Mouse (Mus musculus) ovary, adult 18-20 months (tissue): Measurements from ENCODE around the gene Nisch.

ENCODE experiments used
- DNase-seq: peaks from one replicate; pipeline ENCODE4 v3.0.0; 2022; ENCODE audit warnings: low spot score, mixed read lengths

Gene Nisch

GRCm38 (mm10) chr14:31215157-31216002 is 1.4 kb downstream of the Nisch start:
- DNase-seq, result no peak

DNA sequence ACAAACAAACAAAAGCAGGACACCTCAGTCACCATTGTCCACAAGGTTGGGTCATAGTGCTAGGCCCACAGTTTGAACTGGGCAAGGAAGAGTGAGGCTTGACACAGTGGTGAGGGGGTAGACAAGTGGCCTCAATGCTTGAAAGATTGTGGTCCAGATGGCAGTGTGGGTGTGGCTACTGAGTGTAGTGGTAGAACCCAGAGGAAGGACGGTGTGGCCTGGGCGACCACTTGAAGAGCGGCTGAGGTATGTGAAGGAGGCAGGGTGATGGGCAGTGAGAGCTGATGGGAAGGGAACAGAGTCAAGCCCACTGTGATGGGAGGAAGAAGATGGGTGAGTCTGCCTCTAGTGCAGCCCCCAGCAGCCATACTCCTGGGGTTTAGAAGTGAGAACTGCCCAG is 2.1 kb downstream of the Nisch start:
- no peak for DNase-seq

DNA sequence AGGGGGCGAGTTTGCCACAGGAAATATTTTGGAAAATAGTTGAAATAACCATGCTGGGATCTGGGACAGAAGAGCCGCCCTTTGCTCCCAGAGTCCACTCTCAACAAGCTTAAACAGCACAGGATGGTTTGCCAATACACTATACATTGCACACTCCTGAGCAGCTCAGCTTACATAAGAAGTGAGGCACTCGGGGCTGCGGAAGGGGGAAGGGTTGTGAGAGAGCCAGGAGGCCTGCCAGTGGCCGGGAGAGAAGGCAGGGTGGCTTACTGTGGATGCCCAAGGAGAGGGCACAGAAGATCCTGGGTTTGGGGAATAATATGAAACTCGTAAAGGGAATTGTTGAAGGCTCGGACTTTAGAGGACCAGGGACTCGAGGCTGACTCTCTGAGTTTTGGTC is 2.9 kb downstream of the Nisch start:
- no peak for DNase-seq

GRCm38 (mm10) chr14:31212499-31212898 is 4.2 kb downstream of the Nisch start:
- no peak for DNase-seq

DNA sequence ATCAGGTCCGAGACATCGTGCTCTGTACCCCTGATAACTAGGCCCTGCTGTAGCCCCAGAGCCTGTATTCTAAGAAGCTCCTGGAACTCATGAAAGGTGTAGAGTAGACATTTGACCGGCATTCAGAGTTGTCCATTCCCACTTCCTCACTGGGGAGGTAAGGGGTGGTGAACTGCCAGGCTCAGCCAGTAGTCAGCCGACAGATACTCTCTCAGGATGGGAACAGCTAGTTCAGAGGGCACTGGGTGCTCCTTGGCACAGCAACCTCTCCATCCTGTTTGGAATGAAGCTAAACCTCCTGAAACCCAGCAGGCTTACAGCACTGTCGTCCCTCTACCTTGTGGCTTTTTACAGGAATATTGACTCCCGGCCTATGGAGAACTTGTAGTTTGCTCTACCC is 4.9 kb downstream of the Nisch start:
- DNase-seq, result no peak

DNA sequence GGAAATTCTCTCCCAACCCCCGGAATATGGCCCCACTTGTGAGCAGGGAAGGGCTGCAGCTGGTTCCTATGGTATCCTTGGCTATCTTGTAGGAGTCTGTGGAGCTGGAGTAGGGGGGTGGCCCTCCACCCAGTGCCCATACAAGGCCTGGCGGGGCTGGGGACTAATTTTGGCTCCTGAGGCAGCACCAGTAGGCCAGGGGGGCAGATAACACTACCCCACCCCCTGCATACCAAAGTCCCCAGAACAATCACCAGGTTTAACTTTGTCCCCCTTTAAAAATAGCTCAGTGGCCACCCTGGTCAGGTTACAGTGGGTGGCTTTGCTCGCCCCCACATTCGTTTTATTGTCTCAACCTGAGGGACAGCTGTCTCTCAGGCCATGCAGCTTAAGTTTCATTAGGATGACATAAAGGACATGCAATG is 7.6 kb downstream of the Nisch start:
- no peak for DNase-seq

- DNase-seq, result no peak
Observed at GRCm38 (mm10) chr14:31208084-31208483, 8.7 kb downstream of the Nisch start, which contains the start of gene Tnnc1. Gene Tnnc1, plus strand, starts transcription at chr14:31208312.

- DNase-seq, result no peak
Observed at GRCm38 (mm10) chr14:31207070-31207830, 9.5 kb downstream of the Nisch start.

DNA sequence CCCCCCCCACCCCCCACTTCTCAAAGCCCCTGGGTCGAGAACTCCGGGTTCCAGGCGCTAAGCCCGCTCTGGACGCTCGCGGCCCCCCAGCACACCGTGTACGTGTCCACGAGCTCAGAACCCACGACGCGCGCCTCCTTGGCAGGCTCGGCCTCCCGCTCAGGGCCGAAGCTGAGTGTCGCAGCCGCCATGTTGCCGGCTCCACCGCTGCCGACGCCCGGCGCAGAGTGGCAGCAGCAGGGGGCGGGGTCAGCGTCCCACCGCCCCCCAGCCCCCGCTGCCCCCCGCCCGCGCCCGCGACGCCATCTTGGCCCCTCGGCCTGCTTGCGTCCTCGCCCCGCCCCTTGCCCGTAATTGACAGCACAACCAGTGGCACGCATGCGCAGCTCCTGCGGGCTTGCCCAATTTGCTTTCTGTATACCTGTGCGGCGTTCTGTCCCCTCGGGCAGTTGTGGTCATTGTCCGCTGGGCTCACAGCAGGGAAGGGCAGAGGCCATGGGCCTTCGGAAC is 10.2 kb downstream of the Nisch start:
- peak; percentile 90 for DNase-seq

DNA sequence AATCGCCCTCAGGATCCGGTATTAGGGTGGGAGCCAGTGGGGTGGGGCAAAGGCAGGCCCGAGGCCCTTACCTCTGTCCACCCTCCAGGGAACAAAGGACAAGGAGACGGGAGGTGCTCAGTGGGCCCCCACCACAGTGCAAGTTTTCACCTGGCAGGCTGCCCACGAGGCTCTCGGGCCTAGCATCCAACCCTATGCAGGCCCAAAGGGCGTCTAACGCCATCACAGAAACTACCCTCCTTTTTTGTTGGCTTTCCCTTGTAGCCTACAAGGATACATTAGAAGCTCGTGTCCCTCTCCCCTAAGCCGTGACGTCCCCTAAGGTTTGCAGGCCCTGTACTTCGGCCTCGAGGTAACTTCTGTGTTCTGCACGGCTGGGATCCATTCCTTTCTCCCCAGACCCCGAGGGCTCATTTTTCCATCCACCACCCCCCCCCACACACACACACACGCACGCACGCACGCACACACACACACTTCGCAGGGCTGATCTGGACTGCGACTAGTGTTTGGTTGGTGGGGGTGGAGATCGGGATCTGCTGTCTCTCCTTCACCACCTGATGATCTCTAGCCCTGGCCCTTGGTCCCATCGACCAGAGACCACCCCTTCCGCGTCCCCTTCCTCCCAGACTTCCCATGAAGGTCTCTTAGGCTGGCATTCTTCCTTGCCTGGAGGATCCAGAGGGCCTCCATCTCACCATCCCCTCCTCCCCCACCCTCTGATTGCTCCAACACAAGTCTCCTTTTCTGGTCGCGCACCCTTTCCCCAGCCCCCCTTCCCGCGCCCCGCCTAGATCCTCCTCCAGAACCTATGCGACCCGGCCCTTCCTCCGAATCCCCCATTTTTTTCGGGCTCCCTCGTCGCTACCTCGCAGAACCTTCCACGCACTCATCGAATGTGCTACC is 10.9 kb downstream of the Nisch start:
- no peak for DNase-seq

DNA sequence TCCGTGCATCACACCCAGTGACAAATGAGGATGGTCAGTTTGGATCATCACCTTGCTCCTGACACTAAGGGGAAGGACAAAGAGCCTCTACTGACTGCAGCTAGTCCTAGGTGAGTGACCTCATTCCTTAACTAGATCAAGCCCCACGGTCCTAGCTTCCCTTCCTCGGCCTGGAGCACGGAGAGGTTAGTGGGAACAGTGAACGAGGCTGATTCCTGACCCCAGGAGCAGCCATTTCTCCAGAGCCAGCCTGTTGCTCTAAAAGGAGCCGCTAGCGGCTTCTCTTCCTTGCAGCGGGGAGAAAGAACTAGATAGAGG is 11.5 kb downstream of the Nisch start:
- no peak for DNase-seq

- no peak for DNase-seq
Observed at GRCm38 (mm10) chr14:31204844-31205243, 11.9 kb downstream of the Nisch start.

DNA sequence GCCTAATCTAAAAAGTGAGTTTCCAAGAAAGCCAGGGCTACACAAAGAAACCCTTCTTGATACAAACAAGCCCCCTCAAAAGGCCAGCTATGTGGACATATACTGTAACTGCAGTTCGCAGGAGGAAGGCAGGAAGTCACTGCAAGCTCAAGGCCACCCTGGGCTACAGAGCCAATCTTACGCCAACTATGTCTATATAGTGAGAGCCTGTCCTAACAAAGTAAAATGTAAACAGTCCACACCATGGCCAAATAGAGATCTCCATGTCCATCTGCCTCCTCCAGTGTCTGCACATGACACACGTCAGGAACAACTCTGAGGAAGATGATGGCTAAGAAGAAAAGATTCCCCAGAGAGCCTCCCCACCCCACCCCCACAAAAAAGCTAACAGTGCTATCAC is 16.7 kb downstream of the Nisch start:
- DNase-seq, result no peak

GRCm38 (mm10) chr14:31199599-31199998 is 17.1 kb downstream of the Nisch start:
- no peak for DNase-seq

- no peak for DNase-seq
Observed at GRCm38 (mm10) chr14:31197547-31198516, 18.9 kb downstream of the Nisch start.

DNA sequence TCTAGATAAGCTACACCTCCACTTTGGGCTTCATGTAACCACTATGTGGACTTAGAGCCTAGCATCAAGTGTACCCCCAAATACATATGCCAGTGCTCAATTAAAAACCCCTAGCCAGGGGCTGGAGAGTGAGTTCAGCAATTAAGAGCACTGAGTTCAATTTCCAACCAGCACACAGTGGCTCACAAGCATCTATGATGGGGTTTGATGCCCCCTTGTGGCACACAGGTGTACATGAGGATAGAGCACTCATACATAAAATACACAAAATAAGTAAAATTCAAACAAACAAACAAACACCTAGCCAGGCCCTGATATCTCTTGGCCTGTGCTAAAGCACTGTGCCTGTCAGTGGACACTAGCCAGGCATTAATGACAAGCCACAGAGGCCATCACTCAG is 20.8 kb downstream of the Nisch start:
- no peak for DNase-seq

GRCm38 (mm10) chr14:31195521-31195920 is 21.2 kb downstream of the Nisch start:
- DNase-seq, result no peak

GRCm38 (mm10) chr14:31194891-31195513 is 21.7 kb downstream of the Nisch start:
- DNase-seq, result peak; percentile 81

GRCm38 (mm10) chr14:31194441-31194840 is 22.3 kb downstream of the Nisch start:
- DNase-seq, result no peak

- DNase-seq, result no peak
Observed at GRCm38 (mm10) chr14:31193791-31194190, 23.0 kb downstream of the Nisch start.
